Mouse (Mus musculus) midbrain, embryonic 12.5 days (tissue): ENCODE measurements around the gene Cyb5r2. TPM values are rescaled to one million over a fixed set of nuclear protein-coding genes. Genes with fewer than 3 reads are reported as not detected.
A peak's percentile ranks its signal among the peaks of the same experiment; 100 is the strongest.

Experiments used
- ATAC-seq: fragments of 200-750 bp; cut with Nextera tagmentation; 2 replicates; pipeline ENCODE4 v1.8.0; 2017; ENCODE audit warnings: low read depth, moderate TSS enrichment, moderate library complexity; ENCODE audit not compliant: low FRiP score
- H3K27ac ChIP-seq: fragments of 300-500 bp; sonication (generic); replicated peaks from 2 replicates; pipeline ENCODE4 v1.5.1; 2016; ENCODE audit warnings: mild to moderate bottlenecking
- H3K27me3 ChIP-seq: fragments of 300-500 bp; sonication (generic); 2 replicates; pipeline ENCODE4 v1.6.1; 2016; ENCODE audit warnings: mild to moderate bottlenecking
- H3K36me3 ChIP-seq: fragments of 300-500 bp; sonication (generic); 2 replicates; pipeline ENCODE4 v1.6.1; 2016
- H3K4me1 ChIP-seq: fragments of 300-500 bp; sonication (generic); 2 replicates; pipeline ENCODE4 v1.6.1; 2016
- H3K4me2 ChIP-seq: fragments of 300-500 bp; sonication (generic); replicated peaks from 2 replicates; pipeline ENCODE4 v1.6.1; 2016; ENCODE audit warnings: mild to moderate bottlenecking, moderate library complexity
- H3K4me3 ChIP-seq: fragments of 300-500 bp; sonication (generic); 2 replicates; pipeline ENCODE4 v1.5.1; 2016; ENCODE audit warnings: mild to moderate bottlenecking
- H3K9ac ChIP-seq: fragments of 300-500 bp; sonication (generic); replicated peaks from 2 replicates; pipeline ENCODE4 v1.6.1; 2016; ENCODE audit warnings: mild to moderate bottlenecking, moderate library complexity
- H3K9me3 ChIP-seq: fragments of 300-500 bp; sonication (generic); 2 replicates; pipeline ENCODE4 v1.6.1; 2016; ENCODE audit warnings: mild to moderate bottlenecking
- WGBS: fragments of 180-500 bp; shearing (Covaris S2); methylation state at CpG from one replicate; pipeline ENCODE4 v1.1.7; 2016; 5-methylcytosine and 5-hydroxymethylcytosine counted together
- polyA plus RNA-seq: library from polyadenylated mRNA; unstranded; fragments of >200 nt; fragmentation: Nextera tagmentation; extraction: Ambion mirVana; gene quantifications from 2 replicates; pipeline ENCODE4 v1.2.1, GENCODE M21; 2016

Cyb5r2 gene
- polyA plus RNA-seq, 1 experiment from 2014 or later: 0.34 TPM

DNA sequence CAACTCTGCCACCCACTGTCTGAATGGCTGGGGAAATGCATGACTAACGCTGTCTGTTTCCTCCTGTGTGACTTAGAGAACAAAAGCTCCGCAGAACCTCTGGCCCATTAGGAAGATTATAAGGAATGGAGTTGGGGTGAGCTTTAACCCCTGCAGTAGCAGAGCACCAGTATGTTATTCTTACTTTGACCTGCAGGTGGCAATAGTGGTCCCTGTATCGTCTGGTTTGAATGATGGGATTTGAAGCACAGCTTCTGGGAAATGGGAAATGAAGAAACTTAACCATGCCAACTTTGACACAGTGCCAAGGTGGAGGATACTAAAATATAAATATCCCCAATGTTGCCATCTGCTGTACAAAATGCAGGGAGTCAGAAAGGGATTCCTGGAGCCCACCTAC lies 8.6 kb downstream of the Cyb5r2 start:
- 6% methylated on average over 3 of the region's 3 CpGs for WGBS
- H3K4me3 ChIP-seq: no peak overlapping the region
- H3K4me1 ChIP-seq: no peaks in the 10 kb centered on the region
- no peaks in the 10 kb centered on the region for H3K36me3 ChIP-seq
- H3K27me3 ChIP-seq: no peaks in the 10 kb centered on the region
- H3K27ac ChIP-seq: no peak overlapping the region
- H3K9me3 ChIP-seq: no peaks in the 10 kb centered on the region
- H3K4me2 ChIP-seq: no peak overlapping the region
- peak; percentile 35; the same call in 1 of the 2 replicates for ATAC-seq
- H3K9ac ChIP-seq: no peak overlapping the region

DNA sequence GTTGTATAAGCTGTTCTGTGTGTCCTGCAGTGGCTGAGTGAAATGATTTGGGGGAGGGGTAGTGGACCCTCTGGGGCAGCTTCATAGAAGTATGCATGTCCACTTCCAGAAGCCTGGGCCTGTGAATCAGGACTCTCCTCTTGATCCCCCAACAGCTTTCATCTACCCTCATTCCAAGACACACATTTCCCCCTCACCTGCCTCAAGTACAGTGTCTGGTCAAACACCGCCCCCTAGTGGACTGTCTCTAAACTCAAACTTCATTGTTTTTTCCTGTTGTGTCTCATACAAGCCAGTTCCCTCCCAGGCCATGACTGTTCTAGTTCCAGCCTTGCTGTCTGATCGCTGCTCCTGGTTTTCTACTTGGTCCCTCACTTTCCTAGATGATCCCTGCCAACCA lies 9.9 kb downstream of the Cyb5r2 start:
- Histone ChIP-seq H3K36me3 (no peaks in the 10 kb centered on the region), H3K4me2 (no peak overlapping the region), H3K4me3 (no peak overlapping the region), H3K27ac (no peak overlapping the region), H3K27me3 (no peaks in the 10 kb centered on the region), H3K9ac (no peak overlapping the region), H3K4me1 (no peaks in the 10 kb centered on the region), H3K9me3 (no peaks in the 10 kb centered on the region)
- WGBS: 13% methylated on average over 2 of the region's 2 CpGs
- ATAC-seq: peak; percentile 25; the same call in 1 of the 2 replicates

DNA sequence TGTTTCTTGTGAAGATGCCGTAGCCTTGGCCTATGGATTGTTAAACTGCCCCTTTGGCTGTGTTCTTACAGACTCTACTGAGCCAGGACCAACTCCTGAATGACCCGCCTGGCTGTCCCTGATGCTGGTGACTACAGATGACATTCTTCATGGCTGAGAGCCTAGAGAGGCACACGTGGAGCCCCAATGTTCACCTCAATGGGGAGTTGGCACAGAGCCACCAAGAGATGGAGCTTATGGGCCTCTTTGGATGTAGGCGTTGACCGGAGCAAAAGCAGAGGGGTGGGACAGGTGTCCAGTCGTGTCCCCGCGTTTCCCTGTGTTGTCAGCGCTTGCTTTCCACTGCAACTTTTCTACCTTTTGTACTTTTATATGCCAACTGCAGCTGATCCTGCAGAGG lies 10.4 kb downstream of the Cyb5r2 start:
- no peak overlapping the region for H3K4me3 ChIP-seq
- no peaks in the 10 kb centered on the region for H3K9me3 ChIP-seq
- H3K27ac ChIP-seq: no peak overlapping the region
- H3K36me3 ChIP-seq: no peaks in the 10 kb centered on the region
- H3K4me2 ChIP-seq: no peak overlapping the region
- ATAC-seq: no peak
- H3K4me1 ChIP-seq: no peaks in the 10 kb centered on the region
- 90% methylated on average over 9 of the region's 9 CpGs for WGBS
- H3K27me3 ChIP-seq: no peaks in the 10 kb centered on the region
- H3K9ac ChIP-seq: no peak overlapping the region

DNA sequence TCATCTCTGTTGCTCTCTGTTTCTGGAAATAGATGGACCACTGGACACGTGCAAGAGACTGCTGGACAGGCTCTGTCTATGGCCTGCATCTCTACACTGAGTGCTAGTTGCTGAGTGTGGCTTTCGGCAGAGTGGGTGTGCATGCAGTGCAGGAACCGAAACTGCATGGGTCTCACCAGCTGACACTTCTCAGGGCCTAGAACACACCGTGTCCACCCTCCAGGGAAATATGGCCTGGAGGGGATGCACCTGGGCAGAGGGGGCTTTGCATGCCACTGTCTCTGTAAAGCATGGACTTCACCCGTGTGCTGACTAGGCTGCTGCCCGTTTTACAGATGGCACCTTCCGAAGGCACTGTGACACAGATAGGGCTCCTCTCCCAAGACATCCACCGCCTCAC lies 11.8 kb downstream of the Cyb5r2 start:
- Histone ChIP-seq H3K4me1 (no peaks in the 10 kb centered on the region), H3K4me3 (no peak overlapping the region), H3K4me2 (no peak overlapping the region), H3K27me3 (no peaks in the 10 kb centered on the region), H3K9me3 (no peaks in the 10 kb centered on the region), H3K36me3 (no peaks in the 10 kb centered on the region), H3K27ac (no peak overlapping the region), H3K9ac (no peak overlapping the region)
- WGBS: 91% methylated on average over 8 of the region's 8 CpGs
- ATAC-seq: no peak

DNA sequence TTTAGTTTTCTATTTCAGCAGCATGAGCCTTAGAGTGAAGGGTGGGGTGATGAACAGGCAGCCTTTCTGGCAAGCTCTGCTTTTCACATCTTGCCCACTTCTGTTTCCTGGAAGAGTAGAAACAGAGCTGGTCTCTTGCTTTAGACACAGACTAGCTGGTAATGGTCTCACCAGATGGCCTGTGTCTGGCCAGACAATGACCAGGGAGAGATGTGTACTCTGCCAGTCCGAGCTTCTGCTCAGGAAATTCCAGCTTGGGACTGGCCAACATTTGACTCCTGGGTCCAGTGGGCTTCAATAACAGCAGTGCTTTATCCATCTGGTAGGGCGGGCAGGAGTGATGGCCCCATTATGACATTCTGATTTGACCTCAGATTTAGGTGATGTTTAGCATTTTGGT lies 12.7 kb downstream of the Cyb5r2 start:
- no peaks in the 10 kb centered on the region for H3K9me3 ChIP-seq
- no peak overlapping the region for H3K4me3 ChIP-seq
- H3K27ac ChIP-seq: no peak overlapping the region
- no peak for ATAC-seq
- H3K4me2 ChIP-seq: no peak overlapping the region
- no peaks in the 10 kb centered on the region for H3K27me3 ChIP-seq
- no peak overlapping the region for H3K9ac ChIP-seq
- no peaks in the 10 kb centered on the region for H3K36me3 ChIP-seq
- H3K4me1 ChIP-seq: no peaks in the 10 kb centered on the region
- WGBS: 82% methylated on average over 2 of the region's 2 CpGs

DNA sequence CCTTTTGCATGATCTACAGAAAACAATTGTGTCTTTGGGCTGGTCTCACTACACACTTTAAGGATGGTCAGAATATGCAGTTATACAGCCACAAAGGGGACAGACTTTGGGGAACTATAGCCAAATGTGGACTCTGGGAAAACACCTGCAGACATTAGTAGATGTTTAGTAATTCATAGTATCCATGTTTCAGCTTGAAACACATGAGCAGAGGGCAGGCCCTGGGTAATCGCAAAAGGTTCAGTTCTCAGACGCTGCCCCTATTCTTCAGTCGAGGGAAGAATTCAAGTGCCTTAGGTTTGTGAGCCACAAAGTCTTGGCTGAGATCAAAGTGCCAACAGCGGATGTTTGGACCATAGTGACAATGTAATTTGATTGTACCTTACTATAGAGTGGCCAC lies 13.4 kb downstream of the Cyb5r2 start:
- no peaks in the 10 kb centered on the region for H3K4me1 ChIP-seq
- H3K36me3 ChIP-seq: no peaks in the 10 kb centered on the region
- H3K4me3 ChIP-seq: no peak overlapping the region
- H3K4me2 ChIP-seq: no peak overlapping the region
- no peak for ATAC-seq
- no peaks in the 10 kb centered on the region for H3K27me3 ChIP-seq
- no peaks in the 10 kb centered on the region for H3K9me3 ChIP-seq
- H3K9ac ChIP-seq: no peak overlapping the region
- no peak overlapping the region for H3K27ac ChIP-seq
- 87% methylated on average over 4 of the region's 4 CpGs for WGBS

DNA sequence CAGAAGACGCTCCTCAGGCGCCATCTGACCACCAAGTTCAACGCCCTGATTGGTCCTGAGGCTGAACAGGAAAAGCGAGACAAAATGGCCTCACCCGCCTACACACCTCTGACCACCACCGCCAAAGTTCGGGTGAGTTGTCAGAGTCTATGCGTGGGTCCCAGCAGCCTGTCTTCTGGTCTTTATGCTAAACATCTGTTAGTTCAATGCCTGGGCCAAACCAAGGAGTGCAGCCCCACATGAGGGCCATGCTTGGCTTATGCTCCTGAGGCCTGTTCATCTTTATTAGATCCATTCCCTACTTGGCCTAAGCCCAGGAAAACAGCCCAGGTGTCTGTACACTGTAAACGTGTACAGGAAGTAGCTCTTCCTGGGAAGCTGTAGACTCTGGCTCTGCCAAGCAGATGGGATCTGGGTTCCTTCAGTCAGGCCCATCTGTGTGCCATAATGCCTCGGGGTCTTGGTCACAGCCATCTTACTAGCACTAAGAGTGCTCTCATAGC lies 14.8 kb downstream of the Cyb5r2 start:
- 85% methylated on average over 10 of the region's 10 CpGs for WGBS
- Histone ChIP-seq H3K4me3 (no peak overlapping the region), H3K36me3 (no peaks in the 10 kb centered on the region), H3K27ac (no peak overlapping the region), H3K9me3 (no peaks in the 10 kb centered on the region), H3K27me3 (no peaks in the 10 kb centered on the region), H3K4me1 (no peaks in the 10 kb centered on the region), H3K9ac (no peak overlapping the region), H3K4me2 (no peak overlapping the region)
- ATAC-seq: no peak

DNA sequence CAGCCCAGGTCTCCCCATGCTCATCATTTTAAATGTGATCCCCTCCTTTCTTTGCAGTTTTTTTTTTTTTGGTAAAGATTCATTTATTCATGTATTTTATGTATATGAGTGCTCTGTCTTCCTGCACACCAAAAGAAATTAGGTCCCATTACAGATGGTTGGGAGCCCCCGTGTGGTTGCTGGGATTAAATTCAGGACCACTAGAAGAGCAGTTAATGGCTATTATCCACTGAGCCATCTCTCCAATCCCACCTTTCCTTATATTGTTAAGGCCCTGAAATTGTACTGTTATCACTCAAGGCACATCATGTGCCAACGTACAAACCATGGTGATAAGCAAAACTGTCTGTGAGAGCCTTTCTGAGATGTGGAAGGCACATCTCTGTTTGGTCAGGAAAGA lies 19.1 kb downstream of the Cyb5r2 start:
- Histone ChIP-seq H3K27ac (no peak overlapping the region), H3K36me3 (no peaks in the 10 kb centered on the region), H3K4me3 (no peak overlapping the region), H3K27me3 (no peaks in the 10 kb centered on the region), H3K9ac (no peak overlapping the region), H3K9me3 (no peaks in the 10 kb centered on the region), H3K4me2 (no peak overlapping the region), H3K4me1 (no peaks in the 10 kb centered on the region)
- 34% methylated on average over 2 of the region's 2 CpGs for WGBS
- ATAC-seq: no peak

DNA sequence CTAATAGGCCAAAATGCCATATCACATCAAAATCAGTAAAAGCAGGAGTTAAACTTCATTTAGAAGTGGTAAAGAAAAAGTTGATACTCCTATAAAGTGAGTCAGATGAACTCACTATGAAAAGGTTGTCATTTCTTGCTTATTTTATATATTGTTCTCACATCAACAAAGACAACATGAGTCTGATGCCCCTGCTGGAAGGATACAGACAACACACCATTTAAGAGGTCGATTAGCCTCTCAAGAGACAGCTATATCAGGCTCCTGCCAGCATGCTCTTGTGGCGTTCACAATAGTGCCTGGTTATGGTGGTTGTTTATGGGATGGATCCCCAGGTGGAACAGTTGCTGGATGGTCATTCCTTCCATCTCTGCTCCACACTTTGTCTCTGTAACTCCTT lies 24.7 kb downstream of the Cyb5r2 start:
- WGBS: 78% methylated on average over 2 of the region's 2 CpGs
- no peak for ATAC-seq
- Histone ChIP-seq H3K4me2 (no peak overlapping the region), H3K27ac (no peak overlapping the region), H3K4me3 (no peak overlapping the region), H3K9ac (no peak overlapping the region), H3K36me3 (no peaks in the 10 kb centered on the region), H3K4me1 (no peaks in the 10 kb centered on the region), H3K27me3 (no peaks in the 10 kb centered on the region), H3K9me3 (no peaks in the 10 kb centered on the region)

DNA sequence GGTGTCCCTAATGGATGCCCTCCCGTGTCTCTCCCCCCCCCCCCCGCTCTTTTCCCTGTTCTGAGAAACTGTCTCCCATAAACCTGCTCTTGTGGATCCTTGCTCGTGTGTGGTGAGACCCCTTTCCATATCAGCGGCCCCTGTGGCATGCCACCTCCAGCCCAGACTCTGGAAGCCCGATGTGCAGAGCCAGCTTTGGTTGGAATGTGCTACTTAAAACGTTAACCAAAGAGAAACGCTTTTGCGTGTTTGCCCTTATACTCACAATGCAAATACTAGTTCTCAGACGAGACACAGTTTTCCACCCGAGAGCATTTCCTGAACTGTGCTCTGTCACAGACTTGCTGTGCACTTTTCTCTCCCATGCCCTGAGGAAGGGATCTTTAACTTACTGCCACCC lies 27.2 kb downstream of the Cyb5r2 start:
- Histone ChIP-seq H3K4me3 (no peak overlapping the region), H3K4me1 (no peaks in the 10 kb centered on the region), H3K9me3 (no peaks in the 10 kb centered on the region), H3K4me2 (no peak overlapping the region), H3K27ac (no peak overlapping the region), H3K36me3 (no peaks in the 10 kb centered on the region), H3K27me3 (no peaks in the 10 kb centered on the region), H3K9ac (no peak overlapping the region)
- WGBS: 76% methylated on average over 10 of the region's 10 CpGs
- no peak for ATAC-seq

DNA sequence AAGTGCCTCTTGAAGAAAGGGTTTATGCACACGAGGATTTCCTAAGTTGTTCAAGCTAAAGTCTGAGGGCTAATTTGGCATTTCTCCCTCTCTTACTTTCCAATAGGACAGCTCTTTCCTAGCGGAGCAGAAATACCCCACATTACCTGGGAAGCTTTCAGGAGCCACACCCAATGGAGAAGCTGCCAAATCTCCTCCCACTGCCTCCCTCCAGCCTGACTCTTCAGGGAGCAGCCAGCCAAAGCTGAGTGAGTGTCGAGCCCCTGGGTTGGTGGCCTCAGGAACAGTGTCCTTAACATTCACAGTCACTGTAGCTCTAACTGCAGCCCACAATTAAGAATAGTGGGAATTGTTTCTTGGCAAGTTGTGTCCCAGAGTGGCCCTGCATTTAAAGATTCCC lies 30.3 kb downstream of the Cyb5r2 start:
- no peak for ATAC-seq
- H3K27me3 ChIP-seq: no peaks in the 10 kb centered on the region
- H3K9ac ChIP-seq: no peak overlapping the region
- H3K4me3 ChIP-seq: no peak overlapping the region
- no peak overlapping the region for H3K4me2 ChIP-seq
- no peaks in the 10 kb centered on the region for H3K4me1 ChIP-seq
- peaks cover 7% of the 10 kb centered on the region; the same call in 1 of the 2 replicates for H3K9me3 ChIP-seq
- no peak overlapping the region for H3K27ac ChIP-seq
- 77% methylated on average over 3 of the region's 3 CpGs for WGBS
- no peaks in the 10 kb centered on the region for H3K36me3 ChIP-seq

DNA sequence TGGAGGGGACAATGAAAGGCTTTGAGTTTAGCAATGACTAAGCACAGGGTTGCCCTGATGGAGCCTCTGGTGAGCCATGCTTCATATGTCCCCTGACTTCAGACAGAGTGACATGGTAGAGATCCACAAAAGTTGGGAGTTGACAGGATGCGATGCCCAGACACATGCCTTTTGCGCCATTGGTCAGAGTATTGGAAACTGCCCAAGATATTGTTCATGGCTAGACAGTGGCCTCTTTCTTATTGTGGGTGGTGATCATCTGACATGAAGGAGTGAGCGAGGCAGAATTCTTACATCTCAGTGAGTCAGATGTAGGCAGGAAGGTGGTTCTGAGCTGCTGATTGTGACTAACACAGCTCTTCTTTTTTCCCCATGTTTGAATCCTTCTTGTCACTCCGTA lies 35.3 kb downstream of the Cyb5r2 start:
- no peak for ATAC-seq
- no peak overlapping the region for H3K27ac ChIP-seq
- 96% methylated on average over 4 of the region's 4 CpGs for WGBS
- no peaks in the 10 kb centered on the region for H3K27me3 ChIP-seq
- H3K4me3 ChIP-seq: no peak overlapping the region
- H3K4me1 ChIP-seq: no peaks in the 10 kb centered on the region
- peaks cover 7% of the 10 kb centered on the region; the same call in 1 of the 2 replicates for H3K9me3 ChIP-seq
- no peak overlapping the region for H3K4me2 ChIP-seq
- no peak overlapping the region for H3K9ac ChIP-seq
- no peaks in the 10 kb centered on the region for H3K36me3 ChIP-seq

DNA sequence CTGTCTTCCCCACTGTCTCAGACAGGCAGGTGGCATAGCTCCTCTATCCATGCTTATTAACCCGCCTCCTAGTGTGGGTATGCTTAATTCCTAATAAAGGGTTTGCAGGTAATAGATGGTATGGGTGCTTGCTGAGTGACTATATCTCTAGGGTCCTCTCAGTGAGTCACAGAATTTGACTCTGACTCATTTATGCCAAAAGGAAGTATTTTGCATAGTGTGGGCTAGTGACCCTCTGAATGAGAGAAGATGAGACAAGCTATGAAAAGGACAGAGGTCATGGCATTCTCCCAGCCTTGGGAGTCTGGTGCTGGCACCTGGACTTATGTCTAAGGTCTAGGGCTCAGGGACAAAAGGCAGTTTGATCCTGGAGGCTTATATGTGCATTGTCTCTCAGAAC lies 37.1 kb downstream of the Cyb5r2 start:
- 96% methylated on average over 1 of the region's 1 CpGs for WGBS
- ATAC-seq: no peak
- Histone ChIP-seq H3K4me3 (no peak overlapping the region), H3K4me2 (no peak overlapping the region), H3K27ac (no peak overlapping the region), H3K27me3 (no peaks in the 10 kb centered on the region), H3K9me3 (peaks cover 7% of the 10 kb centered on the region; the same call in 1 of the 2 replicates), H3K4me1 (no peaks in the 10 kb centered on the region), H3K9ac (no peak overlapping the region), H3K36me3 (no peaks in the 10 kb centered on the region)
